Mouse (Mus musculus) forebrain, postnatal 0 days (tissue): ENCODE measurements at regions not wholly inside any gene's neighbourhood (a gene's known extent, or its start where the extent isn't known, plus 50 kb on each side); places are given as distances from the start of the nearest gene placed in this dataset.

ENCODE experiments used
- ATAC-seq: fragments of 200-750 bp; cut with Nextera tagmentation; 2 replicates; pipeline ENCODE4 v1.8.0; 2017; ENCODE audit warnings: mild to moderate bottlenecking, moderate library complexity
- DNase-seq: peaks from one replicate; pipeline ENCODE4 v3.0.0-alpha.2; 2015
- H3K27ac ChIP-seq: fragments of 300-500 bp; sonication (generic); 2 replicates; pipeline ENCODE4 v1.5.1; 2014; ENCODE audit warnings: low read depth, mild to moderate bottlenecking, antibody characterized with exemption, low read length, moderate library complexity, mixed read lengths
- H3K27me3 ChIP-seq: fragments of 300-500 bp; sonication (generic); 2 replicates; pipeline ENCODE4 v1.6.1; 2014; ENCODE audit warnings: mild to moderate bottlenecking, low read length, mixed read lengths; ENCODE audit not compliant: insufficient read depth
- H3K36me3 ChIP-seq: fragments of 300-500 bp; sonication (generic); 2 replicates; pipeline ENCODE4 v1.6.1; 2014; ENCODE audit warnings: mild to moderate bottlenecking, moderate library complexity; ENCODE audit not compliant: insufficient read depth
- H3K4me1 ChIP-seq: fragments of 300-500 bp; sonication (generic); 2 replicates; pipeline ENCODE4 v1.6.1; 2014; ENCODE audit warnings: antibody characterized with exemption; ENCODE audit not compliant: insufficient read depth
- H3K4me2 ChIP-seq: fragments of 300-500 bp; sonication (generic); 2 replicates; pipeline ENCODE4 v1.6.1; 2014; ENCODE audit warnings: low read depth, mild to moderate bottlenecking, moderate library complexity
- H3K4me3 ChIP-seq: fragments of 300-500 bp; sonication (generic); 2 replicates; pipeline ENCODE4 v1.5.1; 2014; ENCODE audit warnings: low read depth, low read length, mixed read lengths
- H3K9ac ChIP-seq: fragments of 300-500 bp; sonication (generic); 2 replicates; pipeline ENCODE4 v1.6.1; 2014; ENCODE audit warnings: mild to moderate bottlenecking
- H3K9me3 ChIP-seq: fragments of 300-500 bp; sonication (generic); 2 replicates; pipeline ENCODE4 v1.6.1; 2016; ENCODE audit warnings: low read length
- CTCF ChIP-seq: sonication (generic); IDR thresholded peaks from 2 replicates; pipeline ENCODE4 v1.5.1; 2016; ENCODE audit warnings: antibody characterized with exemption, control low read depth, low read depth
- WGBS: fragments of 180-500 bp; shearing (Covaris S2); extraction: QIAGEN DNeasy Blood & Tissue Kit; methylation state at CpG from one replicate; pipeline ENCODE4 v1.1.7; 2014; 5-methylcytosine and 5-hydroxymethylcytosine counted together

GRCm38 (mm10) chr13:116711866-116712593, 313.3 kb downstream of the Parp8 start:
- Histone ChIP-seq H3K27me3 (peaks cover 51% of the 10 kb centered on the region), H3K4me1 (no peaks in the 10 kb centered on the region), H3K9ac (peak overlapping the region; percentile 23; the same call in 1 of the 2 replicates), H3K4me2 (peak overlapping the region; percentile 49), H3K4me3 (peak overlapping the region; percentile 19; the same call in 1 of the 2 replicates), H3K9me3 (no peaks in the 10 kb centered on the region), H3K36me3 (no peaks in the 10 kb centered on the region), H3K27ac (no peak overlapping the region)
- TF ChIP-seq CTCF = peak; percentile 91
- peak; percentile 94 for DNase-seq
- ATAC-seq = peak; percentile 93
- 0% methylated on average over 24 of the region's 24 CpGs for WGBS

- H3K4me3 ChIP-seq = peak overlapping the region; percentile 19; the same call in 1 of the 2 replicates
- H3K4me2 ChIP-seq = peak overlapping the region; percentile 49
- ATAC-seq (no peak), DNase-seq (peak; percentile 41)
- WGBS = 5% methylated on average over 22 of the region's 22 CpGs
- H3K9ac ChIP-seq = peak overlapping the region; percentile 23; the same call in 1 of the 2 replicates
- H3K4me1 ChIP-seq = no peaks in the 10 kb centered on the region
- no peak overlapping the region for H3K27ac ChIP-seq
- no peak for TF ChIP-seq CTCF
- no peaks in the 10 kb centered on the region for H3K36me3 ChIP-seq
- H3K27me3 ChIP-seq = peaks cover 55% of the 10 kb centered on the region
- no peaks in the 10 kb centered on the region for H3K9me3 ChIP-seq
Observed at GRCm38 (mm10) chr13:116711148-116711865, 314.0 kb downstream of the Parp8 start.

GRCm38 (mm10) chr13:116709671-116710070, 315.7 kb downstream of the Parp8 start:
- TF ChIP-seq CTCF = no peak

GRCm38 (mm10) chr13:116708846-116709245, 316.5 kb downstream of the Parp8 start:
- TF ChIP-seq CTCF = no peak
- H3K27ac ChIP-seq = peak overlapping the region; percentile 64
- peaks cover 69% of the 10 kb centered on the region for H3K27me3 ChIP-seq
- no peak overlapping the region for H3K9ac ChIP-seq
- no peaks in the 10 kb centered on the region for H3K36me3 ChIP-seq
- ATAC-seq (no peak), DNase-seq (peak; percentile 35)
- H3K4me1 ChIP-seq = no peaks in the 10 kb centered on the region; the same call in 1 of the 2 replicates
- 1% methylated on average over 16 of the region's 16 CpGs for WGBS
- peak overlapping the region; percentile 16; the same call in 1 of the 2 replicates for H3K4me3 ChIP-seq
- no peaks in the 10 kb centered on the region for H3K9me3 ChIP-seq
- H3K4me2 ChIP-seq = peak overlapping the region; percentile 30

More at GRCm38 (mm10) chr13:116709671-116710070, 315.7 kb downstream of the Parp8 start:
- no peak overlapping the region for H3K4me3 ChIP-seq
- H3K27ac ChIP-seq = no peak overlapping the region
- peak; percentile 22 for DNase-seq
- 25% methylated on average over 7 of the region's 7 CpGs for WGBS
- H3K27me3 ChIP-seq = peaks cover 68% of the 10 kb centered on the region
- H3K4me2 ChIP-seq = no peak overlapping the region
- H3K36me3 ChIP-seq = no peaks in the 10 kb centered on the region
- H3K9me3 ChIP-seq = no peaks in the 10 kb centered on the region
- no peaks in the 10 kb centered on the region; the same call in 1 of the 2 replicates for H3K4me1 ChIP-seq
- H3K9ac ChIP-seq = no peak overlapping the region
- ATAC-seq = no peak

GRCm38 (mm10) chr13:116708456-116708780, 316.9 kb downstream of the Parp8 start:
- DNase-seq = no peak
- H3K9me3 ChIP-seq = no peaks in the 10 kb centered on the region
- no peak for ATAC-seq
- no peaks in the 10 kb centered on the region; the same call in 1 of the 2 replicates for H3K4me1 ChIP-seq
- H3K9ac ChIP-seq = no peak overlapping the region
- H3K4me2 ChIP-seq = peak overlapping the region; percentile 30
- no peaks in the 10 kb centered on the region for H3K36me3 ChIP-seq
- peak overlapping the region; percentile 20; the same call in 1 of the 2 replicates for H3K4me3 ChIP-seq
- under 1% methylated on average over 7 of the region's 7 CpGs for WGBS
- TF ChIP-seq CTCF = no peak
- peaks cover 69% of the 10 kb centered on the region for H3K27me3 ChIP-seq
- H3K27ac ChIP-seq = peak overlapping the region; percentile 64; the same call in 1 of the 2 replicates

- Histone ChIP-seq H3K4me3 (peak overlapping the region; percentile 20), H3K27me3 (peaks cover 69% of the 10 kb centered on the region), H3K36me3 (no peaks in the 10 kb centered on the region), H3K4me1 (no peaks in the 10 kb centered on the region; the same call in 1 of the 2 replicates), H3K9ac (peak overlapping the region; percentile 43), H3K9me3 (no peaks in the 10 kb centered on the region), H3K27ac (peak overlapping the region; percentile 64), H3K4me2 (peak overlapping the region; percentile 30)
- 4% methylated on average over 20 of the region's 20 CpGs for WGBS
- no peak for TF ChIP-seq CTCF
- ATAC-seq (peak; percentile 19; the same call in 1 of the 2 replicates), DNase-seq (peak; percentile 78)
Observed at GRCm38 (mm10) chr13:116707621-116708455, 317.5 kb downstream of the Parp8 start.
